Mouse (Mus musculus) hematopoietic stem cell, adult 5-6 weeks (primary cell): ENCODE measurements around the gene Sorl1. TPM values are rescaled to one million over a fixed set of nuclear protein-coding genes. Genes with fewer than 3 reads are reported as not detected.

Experiments used
- ATAC-seq, 2 experiments: fragments of 125-278 bp in 1 of 2; replicated peaks in 1 of 2; 2 replicates each; pipeline ENCODE4 v1.8.0; 2016 to 2017; ENCODE audit warnings: inconsistent platforms in 2 of 2, mild to moderate bottlenecking in 2 of 2, moderate number of reproducible peaks in 2 of 2, low read depth in 1 of 2, moderate TSS enrichment in 1 of 2; ENCODE audit not compliant: low FRiP score in 2 of 2, poor library complexity in 2 of 2, severe bottlenecking in 2 of 2, insufficient read depth in 1 of 2, low TSS enrichment in 1 of 2
- total RNA-seq: library from RNA; stranded (forward); fragments of 172-1452, 232-1000 nt; gene quantifications from 2 replicates; pipeline ENCODE4 v1.2.3, GENCODE M21; 2017

The Sorl1 gene
- total RNA-seq, 1 experiment from 2014 or later, result 9.5 TPM

DNA sequence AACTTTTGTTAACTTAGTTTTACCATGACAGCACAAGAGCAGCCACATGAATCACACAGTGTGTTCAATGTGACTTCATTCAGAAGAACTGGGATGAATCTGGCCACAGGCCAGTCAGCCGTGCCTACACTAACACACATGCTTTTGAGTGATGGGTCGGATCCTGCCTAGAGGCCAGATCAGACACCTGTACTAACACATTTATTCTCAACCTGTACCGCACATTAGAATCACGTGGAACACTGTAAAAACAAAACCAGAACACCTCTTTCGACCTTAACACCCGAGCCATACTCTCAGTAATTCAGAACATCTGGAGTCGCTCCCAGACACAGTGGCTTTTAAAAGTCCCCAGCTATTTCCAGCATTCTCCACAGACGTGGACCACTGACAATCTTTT is 119.0 kb downstream of the Sorl1 start:
- ATAC-seq, result no peak

DNA sequence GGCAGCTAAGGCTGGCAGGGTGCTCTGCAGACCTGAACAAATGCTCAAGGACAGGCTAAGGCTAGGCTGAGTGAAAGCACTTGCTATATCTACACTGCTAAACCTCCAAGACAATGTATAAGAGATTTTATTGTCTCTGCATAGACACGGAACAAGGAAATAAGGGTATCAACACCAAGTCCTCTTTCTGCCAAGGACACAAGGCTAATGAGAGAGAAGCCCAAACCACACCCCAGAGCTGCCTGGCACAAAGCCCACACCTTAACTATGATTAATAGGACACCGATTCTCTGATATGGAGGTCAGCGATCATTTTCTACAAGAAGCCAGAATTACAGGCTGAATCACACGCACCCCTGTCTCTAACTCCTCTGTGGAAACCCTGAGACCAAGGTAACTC is 120.0 kb downstream of the Sorl1 start:
- no peak for ATAC-seq

DNA sequence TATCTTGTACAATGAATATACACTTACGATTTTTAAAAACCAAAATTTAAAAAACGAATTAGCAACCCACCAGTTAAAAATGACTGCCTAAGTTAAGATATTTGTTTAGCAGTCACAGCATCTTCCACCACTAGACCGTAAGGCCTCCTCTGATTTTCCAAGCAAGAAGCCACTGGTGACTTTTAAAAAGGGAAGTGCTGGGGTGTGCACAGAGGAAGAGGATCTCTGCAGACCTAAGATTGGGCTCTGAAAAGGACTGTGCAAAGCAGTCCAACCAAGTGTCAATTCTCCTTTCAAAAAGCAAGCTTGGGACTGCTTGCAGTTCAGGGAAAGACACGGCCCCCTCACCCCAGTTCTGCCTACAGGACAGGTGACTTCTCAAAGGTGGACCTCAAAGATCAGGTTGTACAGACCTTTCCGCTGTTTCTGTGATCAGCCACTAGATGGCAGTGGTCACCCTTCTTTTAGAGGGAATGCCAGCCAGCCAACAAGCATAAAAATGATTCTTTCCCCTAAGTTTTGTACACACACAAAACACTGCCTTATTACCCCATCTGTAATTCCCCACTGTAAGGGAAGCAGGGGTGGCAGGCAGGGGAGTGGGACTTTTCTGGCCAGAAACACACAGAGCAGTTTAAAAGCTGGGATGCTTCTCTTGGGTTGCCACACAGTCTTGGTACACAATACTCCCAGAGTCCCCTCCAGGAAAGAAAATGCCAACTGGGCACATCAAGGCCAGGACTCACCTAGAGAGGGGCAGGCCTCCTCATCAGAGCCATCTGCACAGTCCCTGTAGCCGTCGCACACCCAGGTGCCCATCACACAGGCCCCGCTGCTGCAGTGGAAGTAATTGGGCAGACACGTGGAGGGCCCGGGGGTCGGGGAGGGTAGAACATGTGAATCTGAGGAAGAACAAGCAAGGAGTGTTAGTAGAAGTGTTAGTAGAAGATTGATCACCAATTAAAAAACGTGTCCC is 124.3 kb downstream of the Sorl1 start:
- peak; percentile 58 to 70 for ATAC-seq

DNA sequence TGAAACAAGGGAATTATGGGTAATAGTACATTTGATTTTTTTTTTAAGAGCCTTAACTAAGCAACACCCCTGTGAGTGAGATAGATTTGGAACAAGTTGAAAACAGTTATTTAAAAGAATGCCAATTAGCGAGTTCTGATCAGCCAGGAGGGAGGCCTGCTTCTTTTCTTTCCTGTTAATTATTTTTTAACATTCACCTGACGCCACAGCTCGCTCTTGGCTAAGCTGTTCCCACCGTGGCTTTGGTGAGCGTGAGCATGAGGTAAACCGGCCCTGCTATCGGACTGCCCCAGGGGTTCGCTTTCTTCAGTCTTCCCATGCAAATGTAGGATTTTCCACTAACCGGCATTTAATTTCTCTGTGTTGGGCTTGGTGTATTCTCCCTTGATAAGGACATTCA is 128.8 kb downstream of the Sorl1 start:
- ATAC-seq, result no peak

DNA sequence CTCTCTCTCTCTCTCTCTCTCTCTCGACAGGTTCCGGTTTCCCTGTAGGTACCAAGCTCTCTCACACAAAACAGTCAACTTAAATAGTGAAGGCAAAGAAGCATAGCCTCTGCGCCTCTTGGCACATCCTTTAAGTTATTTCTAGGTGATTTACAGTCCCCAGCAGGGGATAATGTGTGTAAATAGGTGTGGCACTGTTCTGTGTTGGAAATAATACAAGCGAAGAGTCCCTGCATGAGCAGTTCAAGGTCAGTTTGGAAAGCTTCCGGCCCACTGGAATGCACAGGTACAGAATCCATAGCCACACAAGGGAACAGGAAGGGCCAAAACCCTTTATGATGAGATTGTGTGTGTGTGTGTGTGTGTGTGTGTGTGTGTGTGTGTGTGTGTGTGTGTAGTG is 130.3 kb downstream of the Sorl1 start:
- ATAC-seq, result no peak

DNA sequence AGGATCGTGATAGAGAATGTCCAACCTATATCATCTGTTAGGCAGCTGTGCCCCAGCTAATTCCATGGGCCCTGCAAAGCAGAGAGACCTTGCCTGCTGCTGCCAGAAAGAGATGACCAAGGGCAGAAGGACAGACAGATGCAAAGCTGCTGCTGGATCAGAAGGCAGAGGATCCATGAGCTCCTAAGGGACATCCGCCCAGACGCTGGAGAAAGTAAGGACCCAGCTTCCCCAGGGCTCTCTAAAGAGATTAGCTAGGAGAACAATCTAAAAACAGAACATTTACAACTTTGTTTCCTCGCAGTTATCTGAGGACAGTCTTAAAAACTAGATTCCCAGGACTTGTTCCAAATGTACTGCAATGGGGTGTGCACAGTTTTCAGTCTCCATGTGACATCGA is 131.3 kb downstream of the Sorl1 start:
- ATAC-seq, result no peak

DNA sequence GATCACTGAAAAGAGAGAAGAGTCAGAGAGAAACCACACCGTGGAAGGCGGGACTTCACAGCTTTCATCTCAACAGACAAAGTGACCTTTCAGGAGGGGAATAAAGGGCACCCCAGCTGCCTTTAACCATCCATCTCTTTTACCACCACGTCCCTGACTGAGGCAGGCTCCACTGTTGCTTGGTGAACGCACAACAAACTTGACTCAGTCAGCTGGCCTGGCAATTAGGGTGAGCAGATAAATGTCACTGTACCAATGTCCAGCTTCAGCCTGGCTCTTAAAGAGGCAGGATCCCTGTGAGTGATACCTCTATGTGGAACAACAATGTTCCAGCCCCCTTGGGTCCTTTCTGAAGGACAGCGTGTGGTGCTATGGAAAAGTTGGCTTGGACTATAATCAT is 138.5 kb downstream of the Sorl1 start:
- no peak for ATAC-seq

DNA sequence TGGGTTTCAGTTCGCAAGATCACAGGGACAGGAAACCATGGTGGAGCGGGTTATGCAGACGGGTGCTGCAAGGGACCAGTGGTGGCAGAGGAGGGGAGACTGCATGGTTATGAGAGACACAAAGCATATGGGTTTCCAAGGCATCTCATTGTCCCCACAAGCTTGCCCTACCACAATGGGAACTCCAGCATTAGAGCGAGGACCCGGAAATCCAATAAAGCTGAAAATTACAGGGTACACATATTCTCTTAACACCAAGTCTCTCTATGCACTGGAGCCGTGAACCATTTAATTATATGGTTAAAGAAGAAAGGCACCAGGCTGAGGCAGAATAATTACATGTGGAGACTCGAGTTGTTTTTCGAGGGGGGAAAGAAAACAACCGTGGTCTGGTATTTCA is 139.0 kb downstream of the Sorl1 start:
- no peak for ATAC-seq

DNA sequence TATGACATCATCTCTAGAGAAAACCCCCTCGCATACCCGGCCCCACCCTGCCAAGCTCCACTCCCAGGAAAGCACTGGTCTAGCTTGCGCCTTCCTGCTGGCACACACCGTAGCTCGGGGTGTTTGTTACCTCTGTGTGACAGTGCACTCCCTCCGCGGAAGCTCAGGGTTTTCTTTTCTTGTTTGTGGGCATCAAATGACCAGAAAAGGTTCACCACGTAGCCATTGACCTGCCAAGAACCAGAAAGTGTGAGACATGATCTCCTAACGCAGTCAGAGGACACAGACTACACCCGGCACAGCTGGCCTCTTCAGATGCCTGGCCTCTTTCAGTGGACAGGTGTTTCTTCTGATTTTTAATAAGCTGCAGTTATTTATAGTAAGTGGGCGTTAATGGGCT is 139.8 kb downstream of the Sorl1 start:
- no peak for ATAC-seq

DNA sequence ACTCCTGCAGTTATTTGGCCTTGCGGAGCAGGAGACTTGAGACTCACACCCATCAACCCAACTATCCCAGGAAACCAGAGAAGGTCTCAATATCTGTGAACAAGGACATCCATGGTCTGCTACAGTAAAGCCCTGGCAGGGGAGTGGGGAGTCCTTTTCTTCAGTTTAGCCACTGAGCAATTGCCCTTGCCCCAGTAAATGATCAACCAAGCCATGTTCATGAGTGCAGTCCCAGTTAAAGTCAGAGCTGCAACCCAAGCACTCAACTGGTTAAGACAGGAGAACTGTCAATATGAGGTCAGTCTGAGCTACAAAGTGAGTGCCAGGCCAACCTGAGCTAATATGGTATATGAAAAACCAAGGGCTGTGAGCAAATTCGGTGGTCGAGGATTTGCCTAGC is 140.8 kb downstream of the Sorl1 start:
- ATAC-seq, result no peak

DNA sequence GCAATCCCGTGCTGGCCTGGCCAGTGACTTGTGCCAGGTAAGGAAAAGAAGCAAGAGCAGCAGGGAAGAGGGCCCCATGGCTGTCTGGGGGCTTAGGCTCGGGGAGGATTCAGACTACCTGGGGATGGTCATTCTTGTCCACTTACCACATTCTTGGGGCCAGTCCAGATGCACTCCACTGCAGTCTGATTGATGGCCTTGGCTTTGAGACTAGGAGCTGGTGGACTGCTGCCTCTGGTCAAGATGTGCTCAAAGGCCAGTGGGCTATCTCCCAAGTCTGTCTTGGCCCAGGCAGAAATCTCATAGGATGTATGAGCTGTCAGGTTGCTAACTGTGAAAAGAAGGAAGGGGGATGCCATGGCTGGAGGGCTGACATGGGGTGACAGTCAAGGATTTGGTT is 141.3 kb downstream of the Sorl1 start:
- ATAC-seq, result no peak

DNA sequence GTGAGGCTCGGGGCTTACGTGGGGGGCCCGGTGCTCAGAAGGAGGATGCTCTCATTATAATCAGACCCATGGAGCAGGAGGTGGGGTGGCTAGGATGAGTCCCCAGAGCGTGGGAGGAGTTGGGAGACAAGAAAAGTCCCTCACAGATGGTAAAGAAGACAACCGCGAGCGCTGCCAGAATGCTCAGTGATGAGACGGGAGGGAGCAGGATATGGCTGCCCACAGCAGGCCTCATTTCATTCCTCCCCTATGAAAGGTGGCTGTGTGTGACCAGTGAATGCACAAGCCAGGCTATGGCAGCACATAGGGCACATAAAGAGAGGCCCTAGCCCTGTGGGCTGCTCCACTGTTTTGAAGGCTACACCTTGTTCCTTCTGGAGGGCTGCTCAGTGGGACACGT is 142.1 kb downstream of the Sorl1 start:
- no peak for ATAC-seq

DNA sequence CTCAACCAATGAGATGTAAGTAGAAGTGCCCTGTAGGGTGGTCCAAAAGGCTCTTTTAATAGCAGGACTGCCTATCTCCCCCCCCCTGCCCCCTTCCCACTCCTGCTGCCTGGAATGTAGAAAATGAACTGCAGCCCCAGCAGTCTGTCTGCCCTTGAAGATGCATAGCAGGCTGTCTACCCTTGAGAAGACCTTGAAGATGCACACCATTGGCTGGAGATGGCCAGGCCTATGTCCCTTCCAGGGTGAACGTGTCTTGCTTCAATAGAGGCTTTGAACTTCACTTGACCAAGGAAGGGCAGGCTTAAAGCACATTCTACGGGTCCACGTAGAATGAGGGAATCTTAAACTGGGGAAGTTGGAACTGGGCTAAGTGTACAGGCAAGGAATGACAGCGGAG is 142.8 kb downstream of the Sorl1 start:
- ATAC-seq, result no peak

DNA sequence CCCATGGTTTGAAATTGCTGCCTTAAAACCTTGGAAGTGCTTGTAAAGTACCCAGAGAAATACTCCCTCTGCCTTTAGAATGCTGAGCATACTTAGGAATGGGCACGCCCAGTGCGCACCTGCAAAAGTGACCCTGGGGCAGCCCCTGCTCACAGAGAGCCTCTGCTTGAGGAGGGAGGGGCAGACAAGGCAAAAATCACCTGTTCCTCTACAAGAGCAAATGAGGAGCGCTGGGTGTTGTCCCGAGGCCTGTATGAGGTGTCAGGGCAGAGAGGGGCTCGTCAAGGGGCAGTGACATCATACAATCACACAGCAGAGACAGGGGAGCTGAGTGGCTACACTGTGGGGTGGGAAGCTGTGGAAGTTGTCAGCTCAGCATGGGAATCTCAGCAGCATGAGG is 143.3 kb downstream of the Sorl1 start:
- no peak for ATAC-seq

DNA sequence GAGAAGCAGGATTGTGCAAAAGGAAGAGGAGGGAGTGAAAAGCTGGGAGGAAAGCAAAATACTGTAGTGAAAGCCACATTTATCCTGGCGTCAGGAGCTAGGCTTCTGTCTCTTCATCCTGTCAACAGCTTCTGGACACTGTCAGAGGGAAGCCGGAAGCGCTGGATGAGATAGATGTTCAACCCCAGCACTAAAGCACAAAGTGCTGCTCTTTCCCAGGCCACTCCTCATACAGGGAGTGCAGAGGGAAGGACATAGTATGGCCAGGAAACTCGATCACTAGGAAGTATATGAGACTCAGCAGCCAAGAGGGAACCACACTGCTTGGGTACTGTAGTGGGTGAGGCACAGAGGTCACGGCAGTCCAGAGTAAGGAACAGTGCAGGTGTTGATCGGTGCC is 145.7 kb downstream of the Sorl1 start:
- ATAC-seq, result no peak

DNA sequence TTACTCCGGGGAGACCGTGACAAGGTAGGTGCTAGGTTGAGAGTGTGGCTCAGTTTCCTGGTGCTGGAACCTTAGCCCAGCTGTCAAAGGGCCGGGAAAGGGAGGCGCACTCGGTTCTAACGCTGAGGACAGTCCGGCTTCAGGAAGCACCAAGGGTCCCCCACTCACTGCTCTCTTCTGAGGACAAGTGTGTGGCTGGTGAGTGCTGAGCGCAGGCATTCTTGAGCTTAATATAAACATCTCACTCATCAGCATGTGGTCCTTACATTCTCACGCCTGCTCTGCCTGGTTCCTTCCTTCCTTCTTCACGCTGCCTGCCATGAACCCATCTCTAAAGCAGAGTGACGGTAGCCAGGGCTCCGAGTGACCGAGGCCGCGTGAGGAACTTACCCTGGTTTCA is 148.1 kb downstream of the Sorl1 start:
- no peak for ATAC-seq

DNA sequence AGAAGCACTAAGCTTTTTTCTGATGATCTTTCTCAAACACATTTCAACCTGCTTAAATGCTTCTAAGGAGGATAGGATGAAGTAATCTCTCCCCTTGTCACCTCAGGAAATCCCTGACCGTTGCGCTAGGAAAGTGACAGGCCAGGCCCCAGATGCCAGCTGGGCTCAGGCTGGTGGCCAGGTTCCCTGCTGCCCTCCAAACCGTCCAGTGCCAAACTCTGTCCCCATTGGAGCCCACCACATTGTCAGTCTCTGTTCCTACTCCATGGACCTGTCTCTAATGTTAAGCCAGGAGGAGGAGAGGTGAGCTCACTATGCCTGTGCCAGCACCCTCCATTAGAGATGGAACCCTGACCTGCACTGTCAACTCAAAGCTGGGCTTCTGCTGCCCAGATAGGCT is 149.4 kb downstream of the Sorl1 start:
- no peak for ATAC-seq

DNA sequence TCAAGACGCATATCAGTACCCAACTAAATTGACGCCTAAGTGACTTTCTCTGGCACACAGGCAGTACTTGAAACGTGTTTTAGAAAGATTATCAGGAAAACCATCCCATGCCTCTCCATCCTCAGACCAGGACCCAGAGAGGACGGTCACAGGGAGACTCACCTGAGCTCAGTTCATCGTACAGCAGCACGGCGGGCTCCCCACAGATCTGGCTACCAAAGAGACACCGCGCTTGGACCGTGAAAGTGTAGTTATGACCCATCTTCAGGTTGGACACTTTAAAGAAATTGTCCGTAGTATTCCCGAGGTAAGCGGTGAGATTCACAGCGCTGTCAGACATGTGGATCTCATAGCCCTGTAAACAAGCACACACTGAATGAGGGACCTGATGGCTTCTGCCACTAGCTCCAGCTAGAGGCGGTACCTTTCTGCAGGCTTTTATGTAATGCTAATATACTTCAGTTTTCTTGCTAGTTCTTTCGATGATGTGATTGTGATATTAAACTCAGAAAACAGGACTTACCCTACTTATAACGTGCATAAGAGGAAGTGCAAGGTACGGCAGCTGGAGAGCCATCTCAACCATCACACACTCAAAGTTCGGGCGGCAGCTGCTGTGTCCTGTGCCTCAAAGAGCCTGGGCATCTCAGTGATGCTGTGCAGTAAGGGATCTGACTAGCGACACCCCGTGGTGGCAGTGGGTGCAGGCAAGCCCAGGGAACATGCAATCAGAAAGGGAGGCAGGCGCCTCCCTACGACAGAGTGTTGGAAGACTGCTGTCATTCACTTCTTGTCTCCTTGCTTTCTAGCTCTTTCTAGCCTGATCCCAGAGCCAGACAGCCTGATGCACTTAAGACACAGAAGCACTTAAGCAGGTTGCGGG is 150.1 kb downstream of the Sorl1 start:
- ATAC-seq, result no peak
